Mouse (Mus musculus): ENCODE data around the gene Sdhaf2. TPM values are rescaled to one million over a fixed set of nuclear protein-coding genes. Genes with fewer than 3 reads are reported as not detected.

Gene Sdhaf2
- polyA plus RNA-seq, 1 experiment from 2014 or later, result 66.2 TPM

DNA sequence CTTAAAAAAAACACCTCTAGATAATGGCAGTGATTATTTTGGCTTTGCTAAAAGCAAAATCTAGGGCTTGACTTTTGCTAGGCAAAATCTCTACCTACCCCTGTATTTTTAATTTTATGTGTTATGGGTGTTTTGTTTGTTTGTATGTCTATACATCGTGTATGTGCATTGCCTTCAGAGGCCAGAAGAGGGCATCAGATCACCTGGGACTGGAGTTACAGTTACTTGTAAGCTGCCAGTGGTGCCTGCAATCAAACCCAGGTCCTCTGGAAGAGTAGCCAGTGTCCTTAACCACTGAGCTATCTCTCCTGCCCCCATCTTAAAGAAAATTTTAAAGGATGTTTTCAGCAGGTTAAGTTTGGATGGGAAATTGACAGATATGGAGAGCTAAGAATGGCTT is 4.1 kb upstream of the Sdhaf2 start:
- H3K36me3 ChIP-seq, result peaks cover 61% of the 10 kb centered on the region

DNA sequence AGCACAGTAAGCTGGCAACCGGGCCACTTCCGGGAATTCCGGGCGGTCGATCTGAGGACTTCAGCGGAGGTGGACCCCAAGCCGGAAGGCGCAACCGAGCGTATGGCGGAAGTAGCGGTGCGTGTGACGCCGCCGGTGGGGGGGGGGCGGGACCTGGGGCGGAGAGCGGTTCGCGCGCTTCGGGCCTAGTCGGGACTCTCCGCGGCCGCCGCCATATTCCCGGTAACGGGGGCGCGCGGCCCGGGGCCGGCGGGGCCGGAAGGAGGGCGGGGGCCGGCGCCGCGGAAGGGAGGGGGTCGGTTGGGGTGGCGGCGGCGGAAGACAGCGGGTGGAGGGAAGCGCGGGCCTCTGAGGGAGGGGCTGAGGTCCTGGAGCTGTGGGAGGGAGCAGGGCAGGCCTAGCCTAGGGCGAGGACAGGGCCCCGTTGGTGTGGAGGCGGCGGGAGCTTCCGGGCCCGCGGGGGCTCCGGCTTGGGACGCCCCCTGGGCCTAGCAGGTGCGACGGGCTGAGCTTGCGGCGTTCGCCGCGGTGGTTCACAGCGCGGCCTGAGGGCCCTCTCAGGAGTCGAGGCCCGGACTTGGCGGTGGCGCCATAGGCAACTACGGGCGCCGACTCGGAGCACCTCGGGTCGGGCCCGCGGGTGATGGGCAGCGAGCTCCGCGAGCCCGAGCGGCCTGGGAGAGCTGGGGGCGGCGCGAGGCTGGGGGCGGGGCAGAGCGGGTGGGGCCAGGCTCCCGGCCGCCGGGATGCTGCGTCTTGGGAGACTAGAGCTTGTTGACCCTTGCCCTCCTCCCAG is 638 bp downstream of the Sdhaf2 start, which contains the start of gene Cpsf7:
Gene Cpsf7 (plus strand): TSS at position 161 of the 796 bp plus-strand sequence.
- under 1% methylated on average over 76 of the region's 93 CpGs for WGBS
- ATAC-seq (ENCODE audit: low FRiP score, low read depth), result peak; percentile 95

More for the DNA sequence above, 4.1 kb upstream of the Sdhaf2 start:
- no peak overlapping the region for H3K9ac ChIP-seq
- no peak overlapping the region for H3K4me3 ChIP-seq
- no peaks in the 10 kb centered on the region for H3K27me3 ChIP-seq
- no peak overlapping the region for H3K4me2 ChIP-seq (replicated peaks)
- ATAC-seq (ENCODE audit: low FRiP score, low read depth), result no peak
- 98% methylated on average over 1 of the region's 1 CpGs for WGBS
- H3K9me3 ChIP-seq, result no peaks in the 10 kb centered on the region
- H3K27ac ChIP-seq, result no peak overlapping the region
- peaks cover 19% of the 10 kb centered on the region for H3K4me1 ChIP-seq

GRCm38 (mm10) chr19:10524784-10525105 is 1.2 kb downstream of the Sdhaf2 start:
- H3K4me2 ChIP-seq (replicated peaks), result peak overlapping the region; percentile 74
- peaks cover 18% of the 10 kb centered on the region for H3K36me3 ChIP-seq
- H3K27ac ChIP-seq, result peak overlapping the region; percentile 99
- peak overlapping the region; percentile 94 for H3K4me3 ChIP-seq
- no peaks in the 10 kb centered on the region for H3K9me3 ChIP-seq
- no peak for ATAC-seq (ENCODE audit: low FRiP score, low read depth)
- H3K4me1 ChIP-seq, result peaks cover 29% of the 10 kb centered on the region
- peak overlapping the region; percentile 98 for H3K9ac ChIP-seq
- H3K27me3 ChIP-seq, result no peaks in the 10 kb centered on the region
- under 1% methylated on average over 19 of the region's 19 CpGs for WGBS

More for the DNA sequence above, 638 bp downstream of the Sdhaf2 start, which contains the start of gene Cpsf7:
- Histone ChIP-seq H3K4me3 (peak within 1 kb of the TSS; percentile 94), H3K9ac (peak within 1 kb of the TSS; percentile 98), H3K9me3 (no peaks in the 10 kb centered on the region), H3K27ac (peak within 1 kb of the TSS; percentile 99), H3K27me3 (no peaks in the 10 kb centered on the region), H3K4me1 (peaks cover 29% of the 10 kb centered on the region), H3K36me3 (peaks cover 23% of the 10 kb centered on the region), H3K4me2 (replicated peaks) (peak within 1 kb of the TSS; percentile 74)

GRCm38 (mm10) chr19:10523483-10524080 is 2.4 kb downstream of the Sdhaf2 start:
- Histone ChIP-seq H3K4me2 (replicated peaks) (peak overlapping the region; percentile 36), H3K27me3 (no peaks in the 10 kb centered on the region), H3K27ac (no peak overlapping the region), H3K9me3 (no peaks in the 10 kb centered on the region), H3K9ac (peak overlapping the region; percentile 40; the same call in 1 of the 2 replicates), H3K4me3 (peak overlapping the region; percentile 94; the same call in 1 of the 2 replicates), H3K36me3 (peaks cover 10% of the 10 kb centered on the region), H3K4me1 (peaks cover 29% of the 10 kb centered on the region)
- 90% methylated on average over 5 of the region's 5 CpGs for WGBS
- no peak for ATAC-seq (ENCODE audit: low FRiP score, low read depth)

DNA sequence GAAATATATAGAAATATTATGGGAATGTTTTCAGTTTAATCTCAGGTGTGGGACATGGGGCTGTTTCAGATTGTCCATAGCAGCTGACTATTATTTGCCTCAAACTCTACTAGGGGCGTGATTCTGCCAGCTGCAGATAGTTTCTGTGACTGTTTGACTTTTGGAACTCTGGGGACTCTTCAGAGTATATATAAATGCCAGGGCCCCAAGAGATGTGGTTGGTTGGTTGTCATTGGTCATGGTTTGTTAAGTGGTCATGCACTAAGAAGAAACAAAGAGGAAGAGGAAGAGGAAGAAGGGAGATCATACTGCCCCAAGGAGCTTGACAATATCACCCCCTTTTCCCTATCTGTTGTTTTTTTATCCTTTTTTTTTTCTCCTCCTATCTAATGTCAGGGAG is 4.0 kb downstream of the Sdhaf2 start:
- peaks cover 11% of the 10 kb centered on the region for H3K36me3 ChIP-seq
- no peak overlapping the region for H3K4me3 ChIP-seq
- no peak overlapping the region for H3K27ac ChIP-seq
- 79% methylated on average over 1 of the region's 1 CpGs for WGBS
- H3K4me1 ChIP-seq, result peaks cover 18% of the 10 kb centered on the region
- no peak overlapping the region for H3K4me2 ChIP-seq (replicated peaks)
- ATAC-seq (ENCODE audit: low FRiP score, low read depth), result no peak
- no peaks in the 10 kb centered on the region for H3K27me3 ChIP-seq
- H3K9ac ChIP-seq, result no peak overlapping the region
- no peaks in the 10 kb centered on the region for H3K9me3 ChIP-seq

GRCm38 (mm10) chr19:10520355-10520754 is 5.6 kb downstream of the Sdhaf2 start:
- WGBS, result 52% methylated on average over 1 of the region's 1 CpGs

GRCm38 (mm10) chr19:10510759-10511330 is 15.1 kb downstream of the Sdhaf2 start:
- H3K4me3 ChIP-seq, result no peak overlapping the region
- 71% methylated on average over 6 of the region's 6 CpGs for WGBS
- ATAC-seq (ENCODE audit: low FRiP score, low read depth), result no peak

More at GRCm38 (mm10) chr19:10520355-10520754, 5.6 kb downstream of the Sdhaf2 start:
- no peaks in the 10 kb centered on the region for H3K27me3 ChIP-seq
- peaks cover 25% of the 10 kb centered on the region for H3K36me3 ChIP-seq
- peaks cover 9% of the 10 kb centered on the region for H3K4me1 ChIP-seq
- ATAC-seq (ENCODE audit: low FRiP score, low read depth), result no peak
- no peak overlapping the region for H3K9ac ChIP-seq
- H3K27ac ChIP-seq, result no peak overlapping the region
- H3K9me3 ChIP-seq, result no peaks in the 10 kb centered on the region
- no peak overlapping the region for H3K4me3 ChIP-seq
- H3K4me2 ChIP-seq (replicated peaks), result no peak overlapping the region

DNA sequence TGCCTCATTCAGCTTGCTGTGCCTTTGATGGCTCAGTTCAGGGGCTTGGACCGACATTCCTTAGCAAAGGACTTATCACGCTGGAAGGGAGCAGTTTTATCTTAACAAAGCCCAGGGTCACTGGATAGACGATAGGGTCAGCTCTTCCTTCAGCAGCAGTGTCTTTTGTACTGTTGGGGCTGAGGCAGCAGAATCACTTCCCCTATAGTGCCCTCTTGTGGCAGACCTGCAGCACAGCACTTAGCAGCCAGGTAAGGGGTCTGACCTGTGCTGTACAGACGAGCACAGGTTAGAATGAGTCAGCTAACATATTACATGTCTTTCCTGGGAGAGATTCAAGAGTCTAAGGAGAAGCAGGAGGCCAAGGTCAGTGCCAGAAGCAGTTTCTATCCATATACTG is 23.4 kb downstream of the Sdhaf2 start:
- no peaks in the 10 kb centered on the region for H3K9me3 ChIP-seq
- no peak overlapping the region for H3K4me3 ChIP-seq
- peaks cover 75% of the 10 kb centered on the region for H3K36me3 ChIP-seq
- H3K4me2 ChIP-seq (replicated peaks), result no peak overlapping the region
- H3K27me3 ChIP-seq, result no peaks in the 10 kb centered on the region
- no peaks in the 10 kb centered on the region for H3K4me1 ChIP-seq
- 20% methylated on average over 4 of the region's 4 CpGs for WGBS
- H3K9ac ChIP-seq, result no peak overlapping the region
- no peak overlapping the region for H3K27ac ChIP-seq
- ATAC-seq (ENCODE audit: low FRiP score, low read depth), result peak; percentile 59; the same call in 1 of the 2 replicates

More at GRCm38 (mm10) chr19:10510759-10511330, 15.1 kb downstream of the Sdhaf2 start:
- Histone ChIP-seq H3K9me3 (no peaks in the 10 kb centered on the region), H3K9ac (no peak overlapping the region), H3K4me1 (no peaks in the 10 kb centered on the region), H3K36me3 (peaks cover 47% of the 10 kb centered on the region), H3K27me3 (no peaks in the 10 kb centered on the region), H3K27ac (no peak overlapping the region), H3K4me2 (replicated peaks) (no peak overlapping the region)

GRCm38 (mm10) chr19:10500581-10500980 is 25.4 kb downstream of the Sdhaf2 start:
- WGBS, result 94% methylated on average over 8 of the region's 8 CpGs
- Histone ChIP-seq H3K36me3 (peaks cover 64% of the 10 kb centered on the region), H3K9me3 (no peaks in the 10 kb centered on the region), H3K4me3 (no peak overlapping the region), H3K4me2 (replicated peaks) (no peak overlapping the region), H3K27me3 (no peaks in the 10 kb centered on the region), H3K27ac (no peak overlapping the region), H3K9ac (no peak overlapping the region), H3K4me1 (no peaks in the 10 kb centered on the region)
- no peak for ATAC-seq (ENCODE audit: low FRiP score, low read depth)

DNA sequence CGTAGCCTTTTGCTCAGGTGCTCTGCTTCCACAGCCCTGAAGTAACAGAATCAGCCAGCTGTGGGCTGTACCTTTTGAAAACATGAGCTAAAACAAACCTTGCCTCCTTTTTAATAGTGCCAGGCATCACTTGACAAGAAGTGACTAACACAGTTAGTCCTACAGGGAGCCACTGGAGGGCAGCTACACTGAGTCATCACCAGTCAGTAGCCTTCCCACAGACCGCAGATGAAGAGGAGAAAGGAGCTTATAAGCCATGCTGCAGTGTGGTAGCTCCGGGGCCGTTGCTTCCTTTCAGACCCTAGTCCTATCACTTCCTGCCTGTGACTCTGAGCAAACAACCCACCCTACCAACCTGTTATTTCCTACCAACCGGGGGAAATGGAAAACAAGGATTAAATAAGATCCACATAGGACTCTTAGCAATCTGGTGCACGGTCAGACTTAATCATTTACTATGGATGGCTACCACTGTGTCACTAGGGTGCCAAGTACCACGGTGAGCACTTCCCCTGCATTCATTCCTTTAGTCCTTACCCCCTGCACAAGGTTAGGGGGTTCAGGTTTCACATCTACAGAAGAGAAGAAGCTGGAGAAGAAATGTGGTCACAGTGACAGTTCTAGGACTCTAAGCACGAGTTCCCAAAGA is 28.3 kb downstream of the Sdhaf2 start:
- H3K4me3 ChIP-seq, result no peak overlapping the region
- peaks cover 42% of the 10 kb centered on the region for H3K36me3 ChIP-seq
- ATAC-seq (ENCODE audit: low FRiP score, low read depth), result no peak
- no peak overlapping the region for H3K4me2 ChIP-seq (replicated peaks)
- no peak overlapping the region for H3K27ac ChIP-seq
- 62% methylated on average over 8 of the region's 8 CpGs for WGBS
- H3K27me3 ChIP-seq, result no peaks in the 10 kb centered on the region
- H3K4me1 ChIP-seq, result no peaks in the 10 kb centered on the region
- no peaks in the 10 kb centered on the region for H3K9me3 ChIP-seq
- H3K9ac ChIP-seq, result no peak overlapping the region

DNA sequence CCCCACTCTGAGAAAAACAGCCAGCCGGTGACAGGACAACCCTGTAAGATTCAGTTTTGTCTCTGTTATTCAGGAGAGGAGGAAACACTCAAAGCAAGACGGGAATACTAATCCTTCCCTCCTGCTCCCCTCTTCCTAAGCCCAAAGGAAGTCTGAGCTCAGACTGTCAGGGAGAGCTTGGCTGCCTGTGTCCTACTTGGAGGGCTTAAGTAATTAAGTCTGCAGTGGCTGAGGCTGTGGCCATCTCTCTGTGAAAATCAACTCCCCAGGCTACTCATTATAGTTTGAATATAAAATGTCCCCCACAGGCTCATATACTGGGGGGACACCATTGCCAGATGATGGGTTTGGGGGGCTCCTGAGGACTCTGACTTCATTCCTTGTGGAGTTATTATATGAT is 29.0 kb downstream of the Sdhaf2 start:
- 60% methylated on average over 2 of the region's 2 CpGs for WGBS
- no peak for ATAC-seq (ENCODE audit: low FRiP score, low read depth)

DNA sequence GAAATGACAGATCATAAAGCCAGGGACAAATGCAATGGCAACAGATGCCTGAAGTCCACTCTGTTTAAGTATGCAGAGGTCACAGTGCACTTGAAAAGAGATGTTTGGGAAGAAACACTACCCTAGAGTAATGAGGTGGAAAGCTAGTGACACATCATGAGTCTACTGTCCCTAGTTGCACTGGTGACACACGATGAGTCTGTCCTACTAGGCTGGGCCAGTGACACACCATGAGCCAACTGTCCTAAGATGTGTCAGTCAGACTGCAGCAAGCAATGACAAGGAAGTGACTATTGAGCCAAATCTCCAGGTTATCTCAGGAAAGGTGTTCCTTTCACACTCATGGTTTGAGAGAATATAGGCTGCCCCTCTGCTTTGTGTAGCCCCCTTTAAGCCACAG is 30.3 kb downstream of the Sdhaf2 start:
- 96% methylated on average over 1 of the region's 1 CpGs for WGBS
- no peak overlapping the region for H3K9ac ChIP-seq
- H3K4me1 ChIP-seq, result no peaks in the 10 kb centered on the region; the same call in 1 of the 2 replicates
- H3K27me3 ChIP-seq, result no peaks in the 10 kb centered on the region; the same call in 1 of the 2 replicates
- no peak overlapping the region for H3K4me3 ChIP-seq
- H3K9me3 ChIP-seq, result no peaks in the 10 kb centered on the region
- H3K4me2 ChIP-seq (replicated peaks), result no peak overlapping the region
- no peak overlapping the region for H3K27ac ChIP-seq
- H3K36me3 ChIP-seq, result peaks cover 25% of the 10 kb centered on the region
- no peak for ATAC-seq (ENCODE audit: low FRiP score, low read depth)

More for the DNA sequence above, 29.0 kb downstream of the Sdhaf2 start:
- Histone ChIP-seq H3K9ac (no peak overlapping the region), H3K9me3 (no peaks in the 10 kb centered on the region), H3K27ac (no peak overlapping the region), H3K4me1 (no peaks in the 10 kb centered on the region; the same call in 1 of the 2 replicates), H3K36me3 (peaks cover 38% of the 10 kb centered on the region), H3K4me2 (replicated peaks) (no peak overlapping the region), H3K4me3 (no peak overlapping the region), H3K27me3 (no peaks in the 10 kb centered on the region; the same call in 1 of the 2 replicates)

All from limb, embryonic 13.5 days (tissue).